Mouse (Mus musculus) gastrocnemius, postnatal 4 days (tissue): ENCODE data around the gene H2afv. TPM values are rescaled to one million over a fixed set of nuclear protein-coding genes. Genes with fewer than 3 reads are reported as not detected.
A peak's percentile ranks its signal among the peaks of the same experiment; 100 is the strongest.
"Not testable (repeated sequence)": the region's sequence is repeated elsewhere in the genome, so short reads cannot be mapped to it uniquely, and the experiment has no call there.

Source experiments
- DNase-seq, 2 experiments: peaks; one replicate each; pipeline ENCODE4 v3.0.0; 2021 to 2022; ENCODE audit warnings: low spot score in 2 of 2, mixed read lengths in 2 of 2
- total RNA-seq, 2 experiments: library from RNA; stranded (reverse); gene quantifications; 2 replicates each; pipeline ENCODE4 v1.2.3; 2021

Gene H2afv
- total RNA-seq, 2 experiments from 2014 or later = 96.2 to 97.0 TPM

GRCm38 (mm10) chr11:6416405-6417034, 27.7 kb downstream of the H2afv start:
- peak; percentile 67 to 82 for DNase-seq

GRCm38 (mm10) chr11:6415551-6416404, 28.5 kb downstream of the H2afv start:
- DNase-seq = peak; percentile 99

- no peak for DNase-seq
Observed at GRCm38 (mm10) chr11:6414751-6415550, 29.3 kb downstream of the H2afv start, which contains the start of gene Ppia. TSS of gene Ppia (plus strand) at chr11:6415443.

GRCm38 (mm10) chr11:6413264-6413663, 31.0 kb downstream of the H2afv start:
- no peak for DNase-seq

GRCm38 (mm10) chr11:6411684-6412083, 32.6 kb downstream of the H2afv start:
- peak; percentile 76 to 81 for DNase-seq

GRCm38 (mm10) chr11:6410755-6411154, 33.5 kb downstream of the H2afv start:
- not testable (repeated sequence) for DNase-seq

- DNase-seq = no peak
Observed at GRCm38 (mm10) chr11:6410050-6410602, 34.1 kb downstream of the H2afv start.

- no peak for DNase-seq
Observed at GRCm38 (mm10) chr11:6407162-6407621, 37.1 kb downstream of the H2afv start.

GRCm38 (mm10) chr11:6406251-6407161, 37.7 kb downstream of the H2afv start:
- peak; percentile 44 to 60 for DNase-seq

GRCm38 (mm10) chr11:6405591-6406081, 38.6 kb downstream of the H2afv start:
- peak in 1 of 2 experiments; percentile 59 for DNase-seq

GRCm38 (mm10) chr11:6404699-6405566, 39.3 kb downstream of the H2afv start:
- DNase-seq = peak in 1 of 2 experiments; percentile 57

GRCm38 (mm10) chr11:6403830-6404405, 40.3 kb downstream of the H2afv start:
- peak in 1 of 2 experiments; percentile 8 for DNase-seq

GRCm38 (mm10) chr11:6402515-6403510, 41.4 kb downstream of the H2afv start:
- DNase-seq = peak in 1 of 2 experiments; percentile 68

- no peak for DNase-seq
Observed at GRCm38 (mm10) chr11:6398141-6398540, 46.1 kb downstream of the H2afv start.

GRCm38 (mm10) chr11:6395565-6395964, 48.7 kb downstream of the H2afv start:
- DNase-seq = peak in 1 of 2 experiments; percentile 5

- no peak for DNase-seq
Observed at GRCm38 (mm10) chr11:6393866-6394265, 50.4 kb downstream of the H2afv start.

GRCm38 (mm10) chr11:6392857-6393256, 51.4 kb downstream of the H2afv start:
- DNase-seq = no peak
